Mouse (Mus musculus) embryonic facial prominence, embryonic 10.5 days (tissue): Measurements from ENCODE around the gene Ift20. TPM values are rescaled to one million over a fixed set of nuclear protein-coding genes. Genes with fewer than 3 reads are reported as not detected.

Source experiments
- DNase-seq: peaks from one replicate; pipeline ENCODE4 v3.0.0-alpha.2; 2017; ENCODE audit warnings: low spot score
- H3K27ac ChIP-seq: fragments of 300-500 bp; sonication (generic); replicated peaks from 2 replicates; pipeline ENCODE4 v1.5.1; 2016; ENCODE audit warnings: mild to moderate bottlenecking
- H3K27me3 ChIP-seq: fragments of 300-500 bp; sonication (generic); replicated peaks from 2 replicates; pipeline ENCODE4 v1.6.1; 2016; ENCODE audit warnings: low read depth, mild to moderate bottlenecking; ENCODE audit not compliant: poor library complexity, severe bottlenecking
- H3K36me3 ChIP-seq: fragments of 300-500 bp; sonication (generic); replicated peaks from 2 replicates; pipeline ENCODE4 v1.6.1; 2016; ENCODE audit warnings: mild to moderate bottlenecking, moderate library complexity
- H3K4me1 ChIP-seq: fragments of 300-500 bp; sonication (generic); 2 replicates; pipeline ENCODE4 v1.6.1; 2016
- H3K4me3 ChIP-seq: fragments of 300-500 bp; sonication (generic); 2 replicates; pipeline ENCODE4 v1.5.1; 2016; ENCODE audit warnings: mild to moderate bottlenecking, moderate library complexity
- H3K9me3 ChIP-seq: fragments of 300-500 bp; sonication (generic); 2 replicates; pipeline ENCODE4 v1.6.1; 2016; ENCODE audit warnings: mild to moderate bottlenecking
- WGBS: fragments of 180-500 bp; shearing (Covaris S2); methylation state at CpG from one replicate; pipeline ENCODE4 v1.1.7; 2016; 5-methylcytosine and 5-hydroxymethylcytosine counted together
- polyA plus RNA-seq: library from polyadenylated mRNA; unstranded; fragments of >200 nt; fragmentation: Nextera tagmentation; extraction: Ambion mirVana; gene quantifications from 2 replicates; pipeline ENCODE4 v1.2.1, GENCODE M21; 2016

Ift20 gene
- polyA plus RNA-seq, 1 experiment from 2014 or later: 95.2 TPM

GRCm38 (mm10) chr11:78505430-78505829 is 30.7 kb upstream of the Ift20 start:
- Histone ChIP-seq H3K9me3 (no peaks in the 10 kb centered on the region), H3K36me3 (peaks cover 54% of the 10 kb centered on the region), H3K27ac (no peak overlapping the region), H3K27me3 (peaks cover 16% of the 10 kb centered on the region), H3K4me3 (no peak overlapping the region), H3K4me1 (no peaks in the 10 kb centered on the region; the same call in 1 of the 2 replicates)
- DNase-seq: no peak
- WGBS: 79% methylated on average over 3 of the region's 3 CpGs

GRCm38 (mm10) chr11:78509148-78509547 is 27.0 kb upstream of the Ift20 start:
- no peaks in the 10 kb centered on the region for H3K27me3 ChIP-seq
- H3K27ac ChIP-seq: no peak overlapping the region
- peaks cover 22% of the 10 kb centered on the region for H3K4me1 ChIP-seq
- no peak for DNase-seq
- no peaks in the 10 kb centered on the region for H3K9me3 ChIP-seq
- WGBS: 82% methylated on average over 5 of the region's 5 CpGs
- no peak overlapping the region for H3K4me3 ChIP-seq
- peaks cover 62% of the 10 kb centered on the region for H3K36me3 ChIP-seq

GRCm38 (mm10) chr11:78512025-78512957 is 23.9 kb upstream of the Ift20 start, which contains the start of the genes Tmem199 and Poldip2:
Gene Tmem199, minus strand, starts transcription at chr11:78512172.
Gene Poldip2, plus strand, starts transcription at chr11:78512193.
- Histone ChIP-seq H3K27ac (peak within 1 kb of the TSS; percentile 94), H3K4me1 (peaks cover 22% of the 10 kb centered on the region), H3K4me3 (peak within 1 kb of the TSS; percentile 86), H3K27me3 (no peaks in the 10 kb centered on the region), H3K36me3 (peaks cover 66% of the 10 kb centered on the region), H3K9me3 (no peaks in the 10 kb centered on the region)
- WGBS: under 1% methylated on average over 67 of the region's 67 CpGs
- peak; percentile 97 for DNase-seq

- Histone ChIP-seq H3K9me3 (no peaks in the 10 kb centered on the region), H3K4me1 (peaks cover 22% of the 10 kb centered on the region), H3K36me3 (peaks cover 66% of the 10 kb centered on the region), H3K27ac (peak overlapping the region; percentile 94), H3K27me3 (no peaks in the 10 kb centered on the region), H3K4me3 (peak overlapping the region; percentile 86)
- no peak for DNase-seq
- 85% methylated on average over 3 of the region's 3 CpGs for WGBS
Observed at GRCm38 (mm10) chr11:78513106-78513790, 22.9 kb upstream of the Ift20 start.

DNA sequence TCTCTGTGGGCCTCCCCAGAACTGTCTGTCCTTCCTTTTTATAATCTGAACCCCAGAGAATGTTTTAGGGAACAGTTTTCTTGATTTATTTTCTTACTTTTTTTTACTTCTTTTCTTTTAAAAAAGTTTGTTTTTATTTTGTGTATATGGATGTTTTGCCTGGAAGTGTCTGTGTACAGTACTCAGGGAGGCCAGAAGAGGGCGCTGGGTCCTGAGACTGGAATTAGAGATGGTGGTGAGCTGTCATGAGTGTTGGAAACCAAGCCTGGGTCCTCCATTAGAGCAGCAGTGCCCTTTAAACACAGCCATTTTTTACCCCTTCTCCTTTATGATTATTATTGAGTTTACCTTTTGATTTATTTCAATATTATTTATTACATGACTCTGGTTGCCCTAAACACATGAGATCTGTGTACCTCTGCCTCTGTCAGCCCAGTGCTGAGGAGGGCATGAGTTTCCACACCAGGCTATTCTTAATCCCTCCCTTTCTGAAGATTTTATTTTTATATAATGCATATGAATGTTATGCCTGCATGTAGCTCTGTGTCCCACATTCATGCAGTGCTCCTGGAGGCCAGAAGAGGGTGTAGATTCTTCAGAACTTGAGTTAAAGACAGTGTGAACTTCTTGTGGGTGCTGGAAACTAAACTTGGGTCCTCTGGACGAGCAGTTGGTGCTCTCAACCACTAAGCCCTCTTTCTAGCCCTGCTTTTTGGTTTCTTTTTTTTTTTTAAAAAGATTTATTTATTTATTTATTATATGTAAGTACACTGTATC is 20.4 kb upstream of the Ift20 start:
- Histone ChIP-seq H3K36me3 (peaks cover 71% of the 10 kb centered on the region), H3K4me1 (peaks cover 22% of the 10 kb centered on the region), H3K27ac (no peak overlapping the region), H3K4me3 (no peak overlapping the region), H3K9me3 (no peaks in the 10 kb centered on the region), H3K27me3 (no peaks in the 10 kb centered on the region)
- 56% methylated on average over 2 of the region's 2 CpGs for WGBS
- DNase-seq: no peak

DNA sequence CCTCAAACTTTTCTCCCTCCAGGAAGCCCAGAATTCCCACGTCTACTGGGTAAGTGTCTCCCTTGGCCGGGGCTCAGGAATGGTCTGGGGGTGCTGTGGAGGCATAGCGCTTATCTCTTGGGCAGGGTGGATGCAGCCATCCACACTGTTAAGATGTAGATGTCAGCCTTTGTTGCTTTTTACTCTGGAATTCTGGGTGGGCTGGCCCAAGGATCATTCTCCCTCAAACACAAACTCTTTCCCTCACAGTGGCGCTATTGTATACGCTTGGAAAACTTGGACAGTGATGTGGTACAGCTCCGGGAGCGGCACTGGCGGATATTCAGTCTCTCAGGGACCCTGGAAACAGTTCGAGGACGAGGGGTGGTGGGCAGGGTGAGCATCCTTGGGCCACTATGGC is 17.2 kb upstream of the Ift20 start:
- peaks cover 97% of the 10 kb centered on the region for H3K36me3 ChIP-seq

DNA sequence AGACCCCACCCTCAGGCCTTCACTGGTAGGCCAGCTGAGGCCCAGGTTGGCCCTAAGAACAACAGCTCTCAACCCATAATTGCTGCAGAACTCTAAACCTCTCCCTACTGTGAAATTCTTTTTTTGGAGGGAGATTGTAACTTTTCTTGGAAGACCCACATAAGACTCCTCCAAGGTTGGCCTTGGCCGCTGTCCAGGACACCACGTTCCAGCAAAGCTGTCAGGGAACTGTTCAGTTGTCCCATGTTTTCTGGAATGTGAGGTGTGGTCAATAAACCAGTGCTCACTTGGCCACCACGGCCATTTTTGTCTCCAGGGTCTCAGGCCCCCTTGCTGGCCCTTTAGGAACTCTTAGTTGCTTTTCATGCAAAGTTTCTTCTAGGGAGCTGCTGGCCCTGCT is 14.3 kb upstream of the Ift20 start:
- Histone ChIP-seq H3K4me1 (no peaks in the 10 kb centered on the region), H3K27ac (no peak overlapping the region), H3K9me3 (no peaks in the 10 kb centered on the region), H3K36me3 (peaks cover 97% of the 10 kb centered on the region), H3K27me3 (no peaks in the 10 kb centered on the region), H3K4me3 (no peak overlapping the region)
- WGBS: 96% methylated on average over 3 of the region's 3 CpGs
- DNase-seq: no peak

More for the DNA sequence above, 17.2 kb upstream of the Ift20 start:
- Histone ChIP-seq H3K27ac (no peak overlapping the region), H3K9me3 (no peaks in the 10 kb centered on the region), H3K4me3 (no peak overlapping the region), H3K4me1 (0 out of 2 replicates have a peak, but pooled peaks cover under 1% of the 10 kb centered on the region), H3K27me3 (no peaks in the 10 kb centered on the region)
- WGBS: 95% methylated on average over 10 of the region's 10 CpGs
- DNase-seq: no peak

DNA sequence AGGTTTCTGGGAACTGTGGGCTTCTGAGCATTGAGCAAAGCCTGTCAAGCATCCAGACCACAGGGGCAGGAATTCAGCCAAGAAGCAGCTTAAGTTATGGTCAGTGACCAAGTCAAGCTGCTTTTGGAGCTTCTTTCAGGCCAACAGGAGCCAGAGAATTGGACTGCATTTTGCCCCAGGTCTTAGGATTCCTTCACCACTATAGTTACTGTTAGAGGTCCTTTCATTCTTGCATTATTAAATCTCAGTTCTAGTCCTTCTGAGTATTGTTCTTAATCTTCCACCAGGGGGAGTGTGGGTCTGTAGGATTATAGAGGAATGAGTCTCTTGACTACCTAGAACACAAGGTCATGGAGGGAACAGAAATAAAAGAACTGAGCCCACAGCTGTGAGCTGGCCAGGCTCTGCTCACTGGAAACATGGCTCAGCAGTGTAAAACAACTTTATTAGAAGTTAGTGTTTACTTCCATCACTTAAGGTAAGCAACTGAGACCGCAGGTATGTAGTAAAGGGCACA is 13.6 kb upstream of the Ift20 start:
- peaks cover 100% of the 10 kb centered on the region for H3K36me3 ChIP-seq
- WGBS: 90% methylated on average over 1 of the region's 1 CpGs

GRCm38 (mm10) chr11:78523241-78523955 is 12.8 kb upstream of the Ift20 start:
- no peak overlapping the region for H3K4me3 ChIP-seq
- no peaks in the 10 kb centered on the region for H3K27me3 ChIP-seq
- no peaks in the 10 kb centered on the region for H3K9me3 ChIP-seq
- DNase-seq: no peak
- WGBS: 84% methylated on average over 9 of the region's 9 CpGs
- no peaks in the 10 kb centered on the region for H3K4me1 ChIP-seq
- H3K36me3 ChIP-seq: peaks cover 100% of the 10 kb centered on the region
- H3K27ac ChIP-seq: no peak overlapping the region

More for the DNA sequence above, 13.6 kb upstream of the Ift20 start:
- H3K27ac ChIP-seq: no peak overlapping the region
- H3K4me1 ChIP-seq: no peaks in the 10 kb centered on the region
- no peak for DNase-seq
- H3K27me3 ChIP-seq: no peaks in the 10 kb centered on the region
- H3K9me3 ChIP-seq: no peaks in the 10 kb centered on the region
- no peak overlapping the region for H3K4me3 ChIP-seq

DNA sequence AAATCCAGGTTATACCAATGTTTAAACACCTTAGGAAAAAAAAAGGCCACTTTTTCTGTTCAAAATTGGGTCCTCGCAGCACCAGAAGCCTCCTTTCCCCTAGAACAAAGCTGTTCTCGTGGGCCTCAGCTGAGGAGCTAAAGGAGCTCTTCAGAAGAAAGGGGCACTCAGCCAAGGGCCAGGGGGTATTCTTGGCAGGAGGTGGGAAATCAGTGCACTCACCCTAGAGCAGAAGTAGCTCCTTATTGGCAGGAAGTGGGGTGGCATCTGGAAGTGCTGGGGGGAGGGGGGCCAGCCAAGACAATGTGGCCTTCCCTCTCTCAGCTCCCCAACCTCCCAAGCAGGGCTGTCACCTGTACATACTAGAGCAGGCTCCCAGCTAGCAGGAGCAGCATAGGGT is 11.3 kb upstream of the Ift20 start:
- WGBS: 91% methylated on average over 2 of the region's 2 CpGs
- H3K9me3 ChIP-seq: no peaks in the 10 kb centered on the region
- H3K4me3 ChIP-seq: no peak overlapping the region
- no peak for DNase-seq
- H3K36me3 ChIP-seq: peaks cover 100% of the 10 kb centered on the region
- H3K4me1 ChIP-seq: no peaks in the 10 kb centered on the region
- H3K27me3 ChIP-seq: no peaks in the 10 kb centered on the region
- no peak overlapping the region for H3K27ac ChIP-seq

DNA sequence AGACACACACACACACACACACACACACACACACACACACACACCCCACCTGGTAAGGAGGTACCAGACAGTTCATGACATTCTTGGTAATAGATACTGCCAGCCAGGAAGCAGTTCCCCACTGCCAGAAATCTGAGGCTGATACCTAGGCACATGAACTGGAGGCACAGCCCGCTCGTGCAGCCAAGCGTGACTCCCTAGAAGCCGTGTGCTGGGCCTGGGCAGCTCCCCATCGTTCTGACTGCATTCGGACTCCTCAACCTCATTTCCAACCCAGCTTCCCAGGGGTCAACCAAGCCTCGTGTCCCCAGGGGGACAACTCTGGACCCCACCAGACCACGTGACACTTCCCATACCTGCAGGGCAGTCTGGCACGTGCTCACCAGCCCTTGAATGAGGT is 7.4 kb upstream of the Ift20 start:
- 90% methylated on average over 9 of the region's 9 CpGs for WGBS
- no peaks in the 10 kb centered on the region for H3K4me1 ChIP-seq
- H3K4me3 ChIP-seq: no peak overlapping the region
- H3K27me3 ChIP-seq: no peaks in the 10 kb centered on the region
- no peak overlapping the region for H3K27ac ChIP-seq
- DNase-seq: no peak
- H3K36me3 ChIP-seq: peaks cover 97% of the 10 kb centered on the region
- no peaks in the 10 kb centered on the region for H3K9me3 ChIP-seq
